Mouse (Mus musculus): ENCODE measurements around the gene N4bp1. TPM values are rescaled to one million over a fixed set of nuclear protein-coding genes. Genes with fewer than 3 reads are reported as not detected.

N4bp1 gene
- polyA plus RNA-seq, 1 experiment from 2014 or later = 9.6 TPM

- Histone ChIP-seq H3K4me3 (ENCODE audit: low read depth, low read length) (no peak overlapping the region), H3K27me3 (ENCODE audit: control insufficient read depth, insufficient read depth, low read length) (0 out of 2 replicates have a peak, but pooled peaks cover 2% of the 10 kb centered on the region), H3K27ac (ENCODE audit: low read depth, low read length) (no peak overlapping the region), H3K36me3 (ENCODE audit: control insufficient read depth, insufficient read depth, low read length) (no peaks in the 10 kb centered on the region), H3K4me1 (ENCODE audit: control insufficient read depth, insufficient read depth, low read length) (no peaks in the 10 kb centered on the region), H3K4me2 (no peak overlapping the region), H3K9ac (ENCODE audit: low read depth, low read length) (no peak overlapping the region), H3K9me3 (replicated peaks; ENCODE audit: control insufficient read depth, low read length) (no peaks in the 10 kb centered on the region)
- ATAC-seq (replicated peaks; ENCODE audit: insufficient number of reproducible peaks, low FRiP score, low TSS enrichment) = no peak
- 16% methylated on average over 6 of the region's 6 CpGs for WGBS (ENCODE audit: insufficient replicate concordance)
These were observed 23.5 kb upstream of the N4bp1 start for GRCm38 (mm10) chr8:86908536-86908935.

GRCm38 (mm10) chr8:86904911-86905310 lies 19.9 kb upstream of the N4bp1 start:
- Histone ChIP-seq H3K27ac (ENCODE audit: low read depth, low read length) (no peak overlapping the region), H3K9me3 (replicated peaks; ENCODE audit: control insufficient read depth, low read length) (no peaks in the 10 kb centered on the region), H3K4me1 (ENCODE audit: control insufficient read depth, insufficient read depth, low read length) (no peaks in the 10 kb centered on the region), H3K9ac (ENCODE audit: low read depth, low read length) (no peak overlapping the region), H3K4me2 (no peak overlapping the region), H3K4me3 (ENCODE audit: low read depth, low read length) (no peak overlapping the region), H3K36me3 (ENCODE audit: control insufficient read depth, insufficient read depth, low read length) (no peaks in the 10 kb centered on the region), H3K27me3 (ENCODE audit: control insufficient read depth, insufficient read depth, low read length) (no peaks in the 10 kb centered on the region)
- 50% methylated on average over 10 of the region's 10 CpGs for WGBS (ENCODE audit: insufficient replicate concordance)
- ATAC-seq (replicated peaks; ENCODE audit: insufficient number of reproducible peaks, low FRiP score, low TSS enrichment) = no peak

GRCm38 (mm10) chr8:86903104-86903503 lies 18.0 kb upstream of the N4bp1 start:
- Histone ChIP-seq H3K27ac (ENCODE audit: low read depth, low read length) (no peak overlapping the region), H3K9ac (ENCODE audit: low read depth, low read length) (no peak overlapping the region), H3K4me1 (ENCODE audit: control insufficient read depth, insufficient read depth, low read length) (no peaks in the 10 kb centered on the region), H3K27me3 (ENCODE audit: control insufficient read depth, insufficient read depth, low read length) (no peaks in the 10 kb centered on the region), H3K4me3 (ENCODE audit: low read depth, low read length) (no peak overlapping the region), H3K36me3 (ENCODE audit: control insufficient read depth, insufficient read depth, low read length) (no peaks in the 10 kb centered on the region), H3K4me2 (no peak overlapping the region), H3K9me3 (replicated peaks; ENCODE audit: control insufficient read depth, low read length) (no peaks in the 10 kb centered on the region)
- WGBS (ENCODE audit: insufficient replicate concordance) = 9% methylated on average over 10 of the region's 10 CpGs
- ATAC-seq (replicated peaks; ENCODE audit: insufficient number of reproducible peaks, low FRiP score, low TSS enrichment) = 0 out of 2 replicates have a peak, but pooled peaks have one; percentile 31

GRCm38 (mm10) chr8:86902656-86903055 lies 17.6 kb upstream of the N4bp1 start:
- H3K4me3 ChIP-seq (ENCODE audit: low read depth, low read length) = no peak overlapping the region
- H3K4me2 ChIP-seq = no peak overlapping the region
- H3K4me1 ChIP-seq (ENCODE audit: control insufficient read depth, insufficient read depth, low read length) = no peaks in the 10 kb centered on the region
- H3K9ac ChIP-seq (ENCODE audit: low read depth, low read length) = no peak overlapping the region
- no peaks in the 10 kb centered on the region for H3K36me3 ChIP-seq (ENCODE audit: control insufficient read depth, insufficient read depth, low read length)
- no peak overlapping the region for H3K27ac ChIP-seq (ENCODE audit: low read depth, low read length)
- WGBS (ENCODE audit: insufficient replicate concordance) = 78% methylated on average over 8 of the region's 8 CpGs
- ATAC-seq (replicated peaks; ENCODE audit: insufficient number of reproducible peaks, low FRiP score, low TSS enrichment) = no peak
- no peaks in the 10 kb centered on the region for H3K9me3 ChIP-seq (replicated peaks; ENCODE audit: control insufficient read depth, low read length)
- H3K27me3 ChIP-seq (ENCODE audit: control insufficient read depth, insufficient read depth, low read length) = no peaks in the 10 kb centered on the region

GRCm38 (mm10) chr8:86901972-86902371 lies 16.9 kb upstream of the N4bp1 start:
- Histone ChIP-seq H3K27me3 (ENCODE audit: control insufficient read depth, insufficient read depth, low read length) (no peaks in the 10 kb centered on the region), H3K4me3 (ENCODE audit: low read depth, low read length) (no peak overlapping the region), H3K9me3 (replicated peaks; ENCODE audit: control insufficient read depth, low read length) (no peaks in the 10 kb centered on the region), H3K36me3 (ENCODE audit: control insufficient read depth, insufficient read depth, low read length) (no peaks in the 10 kb centered on the region), H3K27ac (ENCODE audit: low read depth, low read length) (peak overlapping the region; percentile 35; the same call in 1 of the 2 replicates), H3K4me1 (ENCODE audit: control insufficient read depth, insufficient read depth, low read length) (no peaks in the 10 kb centered on the region), H3K9ac (ENCODE audit: low read depth, low read length) (no peak overlapping the region), H3K4me2 (no peak overlapping the region)
- WGBS (ENCODE audit: insufficient replicate concordance) = 42% methylated on average over 5 of the region's 5 CpGs
- ATAC-seq (replicated peaks; ENCODE audit: insufficient number of reproducible peaks, low FRiP score, low TSS enrichment) = no peak

GRCm38 (mm10) chr8:86897726-86898419 lies 12.8 kb upstream of the N4bp1 start:
- Histone ChIP-seq H3K9me3 (replicated peaks; ENCODE audit: control insufficient read depth, low read length) (no peaks in the 10 kb centered on the region), H3K27ac (ENCODE audit: low read depth, low read length) (no peak overlapping the region), H3K9ac (ENCODE audit: low read depth, low read length) (no peak overlapping the region), H3K4me2 (no peak overlapping the region), H3K36me3 (ENCODE audit: control insufficient read depth, insufficient read depth, low read length) (no peaks in the 10 kb centered on the region), H3K27me3 (ENCODE audit: control insufficient read depth, insufficient read depth, low read length) (no peaks in the 10 kb centered on the region), H3K4me1 (ENCODE audit: control insufficient read depth, insufficient read depth, low read length) (no peaks in the 10 kb centered on the region), H3K4me3 (ENCODE audit: low read depth, low read length) (no peak overlapping the region)
- no peak for ATAC-seq (replicated peaks; ENCODE audit: insufficient number of reproducible peaks, low FRiP score, low TSS enrichment)
- WGBS (ENCODE audit: insufficient replicate concordance) = 32% methylated on average over 7 of the region's 7 CpGs

- H3K36me3 ChIP-seq (ENCODE audit: control insufficient read depth, insufficient read depth, low read length) = no peaks in the 10 kb centered on the region
- H3K4me1 ChIP-seq (ENCODE audit: control insufficient read depth, insufficient read depth, low read length) = no peaks in the 10 kb centered on the region
- H3K4me2 ChIP-seq = no peak overlapping the region
- no peak overlapping the region for H3K4me3 ChIP-seq (ENCODE audit: low read depth, low read length)
- 80% methylated on average over 4 of the region's 4 CpGs for WGBS (ENCODE audit: insufficient replicate concordance)
- ATAC-seq (replicated peaks; ENCODE audit: insufficient number of reproducible peaks, low FRiP score, low TSS enrichment) = no peak
- H3K9ac ChIP-seq (ENCODE audit: low read depth, low read length) = no peak overlapping the region
- no peaks in the 10 kb centered on the region for H3K27me3 ChIP-seq (ENCODE audit: control insufficient read depth, insufficient read depth, low read length)
- H3K27ac ChIP-seq (ENCODE audit: low read depth, low read length) = no peak overlapping the region
- no peaks in the 10 kb centered on the region for H3K9me3 ChIP-seq (replicated peaks; ENCODE audit: control insufficient read depth, low read length)
These were observed 10.3 kb upstream of the N4bp1 start for GRCm38 (mm10) chr8:86895390-86895789.

GRCm38 (mm10) chr8:86894194-86894761 lies 9.2 kb upstream of the N4bp1 start:
- ATAC-seq (replicated peaks; ENCODE audit: insufficient number of reproducible peaks, low FRiP score, low TSS enrichment) = no peak
- Histone ChIP-seq H3K9me3 (replicated peaks; ENCODE audit: control insufficient read depth, low read length) (no peaks in the 10 kb centered on the region), H3K27ac (ENCODE audit: low read depth, low read length) (no peak overlapping the region), H3K4me2 (no peak overlapping the region), H3K9ac (ENCODE audit: low read depth, low read length) (no peak overlapping the region), H3K36me3 (ENCODE audit: control insufficient read depth, insufficient read depth, low read length) (no peaks in the 10 kb centered on the region), H3K4me3 (ENCODE audit: low read depth, low read length) (no peak overlapping the region), H3K4me1 (ENCODE audit: control insufficient read depth, insufficient read depth, low read length) (no peaks in the 10 kb centered on the region), H3K27me3 (ENCODE audit: control insufficient read depth, insufficient read depth, low read length) (no peaks in the 10 kb centered on the region)
- WGBS (ENCODE audit: insufficient replicate concordance) = 73% methylated on average over 6 of the region's 6 CpGs

GRCm38 (mm10) chr8:86893554-86893953 lies 8.5 kb upstream of the N4bp1 start:
- no peak overlapping the region for H3K9ac ChIP-seq (ENCODE audit: low read depth, low read length)
- ATAC-seq (replicated peaks; ENCODE audit: insufficient number of reproducible peaks, low FRiP score, low TSS enrichment) = no peak
- no peaks in the 10 kb centered on the region for H3K27me3 ChIP-seq (ENCODE audit: control insufficient read depth, insufficient read depth, low read length)
- WGBS (ENCODE audit: insufficient replicate concordance) = 80% methylated on average over 4 of the region's 4 CpGs
- H3K27ac ChIP-seq (ENCODE audit: low read depth, low read length) = no peak overlapping the region
- no peaks in the 10 kb centered on the region for H3K9me3 ChIP-seq (replicated peaks; ENCODE audit: control insufficient read depth, low read length)
- no peaks in the 10 kb centered on the region for H3K36me3 ChIP-seq (ENCODE audit: control insufficient read depth, insufficient read depth, low read length)
- H3K4me2 ChIP-seq = no peak overlapping the region
- no peaks in the 10 kb centered on the region for H3K4me1 ChIP-seq (ENCODE audit: control insufficient read depth, insufficient read depth, low read length)
- no peak overlapping the region for H3K4me3 ChIP-seq (ENCODE audit: low read depth, low read length)

Data from heart, embryonic 11.5 days (tissue).